Mouse (Mus musculus) left cerebral cortex, postnatal 10 days (tissue): Measurements from ENCODE around the gene Ccl26. TPM values are rescaled to one million over a fixed set of nuclear protein-coding genes. Genes with fewer than 3 reads are reported as not detected.

Experiments used
- DNase-seq, 2 experiments: peaks; one replicate each; pipeline ENCODE4 v3.0.0; 2021 to 2022; ENCODE audit warnings: low spot score in 2 of 2, mixed read lengths in 1 of 2; ENCODE audit errors: extremely low spot score in 1 of 2
- intact Hi-C: fragments of 180-260 bp; cut with DNase I; formaldehyde crosslinking; loops from one replicate; pipeline ENCODE4 v1.15.1; 2025
- total RNA-seq, 2 experiments: library from RNA; stranded (reverse); gene quantifications; 2 replicates each; pipeline ENCODE4 v1.2.3; 2021

Ccl26 gene
- total RNA-seq, 2 experiments from 2014 or later, result not detected

GRCm38 (mm10) chr5:135544865-135545797, 18.2 kb downstream of the Ccl26 start, which contains the start of gene Hip1:
TSS of gene Hip1 (minus strand) at chr5:135545120.
- peak; percentile 98 to 99 for DNase-seq
- intact Hi-C loops, result no loop called here

GRCm38 (mm10) chr5:135544032-135544558, 19.3 kb downstream of the Ccl26 start:
- intact Hi-C loops, result no loop called here
- peak in 1 of 2 experiments; percentile 46 for DNase-seq

- intact Hi-C loops, result no loop called here
Measured at GRCm38 (mm10) chr5:135537794-135538214, 25.6 kb downstream of the Ccl26 start.

GRCm38 (mm10) chr5:135537326-135537725, 26.0 kb downstream of the Ccl26 start:
- DNase-seq, result peak in 1 of 2 experiments; percentile 56
- intact Hi-C loops, result no loop called here

More at GRCm38 (mm10) chr5:135537794-135538214, 25.6 kb downstream of the Ccl26 start:
- no peak for DNase-seq

- no peak for DNase-seq
- intact Hi-C loops, result no loop called here
Measured at GRCm38 (mm10) chr5:135535867-135536266, 27.5 kb downstream of the Ccl26 start.

GRCm38 (mm10) chr5:135533431-135533830, 29.9 kb downstream of the Ccl26 start:
- intact Hi-C loops, result no loop called here

GRCm38 (mm10) chr5:135531306-135531845, 32.0 kb downstream of the Ccl26 start:
- DNase-seq, result no peak
- intact Hi-C loops, result no loop called here

More at GRCm38 (mm10) chr5:135533431-135533830, 29.9 kb downstream of the Ccl26 start:
- DNase-seq, result peak in 1 of 2 experiments; percentile 84

GRCm38 (mm10) chr5:135529964-135530363, 33.4 kb downstream of the Ccl26 start:
- DNase-seq, result no peak
- intact Hi-C loops, result no loop called here

- no peak for DNase-seq
- intact Hi-C loops, result no loop called here
Measured at GRCm38 (mm10) chr5:135529310-135529709, 34.1 kb downstream of the Ccl26 start.

- intact Hi-C loops, result no loop called here
- peak in 1 of 2 experiments; percentile 82 for DNase-seq
Measured at GRCm38 (mm10) chr5:135527986-135528385, 35.4 kb downstream of the Ccl26 start.

GRCm38 (mm10) chr5:135524660-135525560, 38.5 kb downstream of the Ccl26 start:
- DNase-seq, result peak in 1 of 2 experiments; percentile 17
- intact Hi-C loops, result no loop called here

- intact Hi-C loops, result no loop called here
- no peak for DNase-seq
Measured at GRCm38 (mm10) chr5:135524087-135524486, 39.3 kb downstream of the Ccl26 start.

GRCm38 (mm10) chr5:135522111-135522722, 41.2 kb downstream of the Ccl26 start:
- DNase-seq, result no peak
- intact Hi-C loops, result no loop called here

- DNase-seq, result peak in 1 of 2 experiments; percentile 38
- intact Hi-C loops, result no loop called here
Measured at GRCm38 (mm10) chr5:135517348-135517883, 46.0 kb downstream of the Ccl26 start.

GRCm38 (mm10) chr5:135513131-135513530, 50.2 kb downstream of the Ccl26 start:
- intact Hi-C loops, result no loop called here

GRCm38 (mm10) chr5:135511105-135511504, 52.3 kb downstream of the Ccl26 start:
- intact Hi-C loops, result no loop called here
- DNase-seq, result no peak

More at GRCm38 (mm10) chr5:135513131-135513530, 50.2 kb downstream of the Ccl26 start:
- DNase-seq, result no peak
